Mouse (Mus musculus): ENCODE data around the gene Ccdc186. TPM values are rescaled to one million over a fixed set of nuclear protein-coding genes. Genes with fewer than 3 reads are reported as not detected.
"Not testable (repeated sequence)": the region's sequence is repeated elsewhere in the genome, so short reads cannot be mapped to it uniquely, and the experiment has no call there.

The Ccdc186 gene
- total RNA-seq, 1 experiment, result 16.3 TPM

DNA sequence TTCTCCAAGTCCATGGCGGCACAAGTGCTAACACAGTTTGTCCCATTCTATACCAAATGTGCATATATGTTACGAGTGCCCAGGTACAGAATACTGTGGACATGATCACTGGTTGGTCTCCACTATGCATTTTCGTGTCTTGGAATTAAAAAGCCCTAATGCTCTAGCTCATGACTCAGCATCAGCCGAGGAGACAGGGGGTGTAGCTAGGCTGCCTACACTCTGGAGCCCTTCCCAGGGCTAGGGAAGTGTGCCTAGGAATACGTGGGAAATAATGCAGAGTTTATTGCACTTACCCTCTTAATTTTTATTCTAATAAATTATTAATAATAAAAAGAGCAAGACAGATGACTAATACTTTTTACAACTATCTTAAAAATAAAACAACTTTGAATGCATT lies 33.0 kb downstream of the Ccdc186 start:
- TF ChIP-seq CHD2 (IDR thresholded peaks at IDR 0.05; ENCODE audit: low read depth, low read length) (no peak), ZNF384 (IDR thresholded peaks at IDR 0.05; ENCODE audit: low read depth, low read length) (no peak), ZC3H11A (IDR thresholded peaks at IDR 0.05; ENCODE audit: borderline replicate concordance, low read depth, low read length) (no peak), HCFC1 (IDR thresholded peaks at IDR 0.05; ENCODE audit: borderline replicate concordance, insufficient read depth, low read length) (no peak), MAFK (IDR thresholded peaks at IDR 0.05; ENCODE audit: insufficient read depth, low read depth, low read length) (no peak)
- no peak overlapping the region for H3K4me3 ChIP-seq (ENCODE audit: insufficient read depth in 1 of 2, low read depth in 1 of 2, low read length in 2 of 2, poor library complexity in 1 of 2, severe bottlenecking in 1 of 2)
- no peak overlapping the region for H3K27ac ChIP-seq (ENCODE audit: insufficient read depth, low read depth, low read length, poor library complexity, severe bottlenecking)
- H3K36me3 ChIP-seq (ENCODE audit: control insufficient read depth, insufficient read depth, low read length, poor library complexity, severe bottlenecking), result peaks cover 16% of the 10 kb centered on the region
- no peaks in the 10 kb centered on the region for H3K4me1 ChIP-seq (ENCODE audit: control insufficient read depth in 2 of 2, insufficient read depth in 2 of 2, low read length in 2 of 2, poor library complexity in 1 of 2)
- H3K9ac ChIP-seq (ENCODE audit: insufficient read depth, low read depth, low read length, poor library complexity, severe bottlenecking), result no peak overlapping the region
- in situ Hi-C loops (cut with MboI; ENCODE audit: low sequenced_read_pairs in 2 of 2, unreplicated experiment in 2 of 2), result no loop called here
- H3K9me3 ChIP-seq (ENCODE audit: control insufficient read depth, insufficient read depth, low read depth, low read length), result no peaks in the 10 kb centered on the region
- no peak for DNase-seq (ENCODE audit: low read depth, low spot score)

- DNase-seq (ENCODE audit: low read depth, low spot score), result no peak
- H3K36me3 ChIP-seq (ENCODE audit: control insufficient read depth, insufficient read depth, low read length, poor library complexity, severe bottlenecking), result peaks cover 10% of the 10 kb centered on the region
- no peak overlapping the region for H3K9ac ChIP-seq (ENCODE audit: insufficient read depth, low read depth, low read length, poor library complexity, severe bottlenecking)
- H3K4me1 ChIP-seq (ENCODE audit: control insufficient read depth in 2 of 2, insufficient read depth in 2 of 2, low read length in 2 of 2, poor library complexity in 1 of 2), result no peaks in the 10 kb centered on the region
- H3K27ac ChIP-seq (ENCODE audit: insufficient read depth, low read depth, low read length, poor library complexity, severe bottlenecking), result no peak overlapping the region
- H3K4me3 ChIP-seq (ENCODE audit: insufficient read depth in 1 of 2, low read depth in 1 of 2, low read length in 2 of 2, poor library complexity in 1 of 2, severe bottlenecking in 1 of 2), result no peak overlapping the region
- no peaks in the 10 kb centered on the region for H3K9me3 ChIP-seq (ENCODE audit: control insufficient read depth, insufficient read depth, low read depth, low read length)
- TF ChIP-seq HCFC1 (IDR thresholded peaks at IDR 0.05; ENCODE audit: borderline replicate concordance, insufficient read depth, low read length) (no peak), CHD2 (IDR thresholded peaks at IDR 0.05; ENCODE audit: low read depth, low read length) (no peak), MAFK (IDR thresholded peaks at IDR 0.05; ENCODE audit: insufficient read depth, low read depth, low read length) (no peak), ZC3H11A (IDR thresholded peaks at IDR 0.05; ENCODE audit: borderline replicate concordance, low read depth, low read length) (no peak), ZNF384 (IDR thresholded peaks at IDR 0.05; ENCODE audit: low read depth, low read length) (no peak)
- in situ Hi-C loops (cut with MboI; ENCODE audit: low sequenced_read_pairs in 2 of 2, unreplicated experiment in 2 of 2), result no loop called here
Measured at GRCm38 (mm10) chr19:56787911-56788310, 34.1 kb downstream of the Ccdc186 start.

- H3K27ac ChIP-seq (ENCODE audit: insufficient read depth, low read depth, low read length, poor library complexity, severe bottlenecking); H3K9ac ChIP-seq (ENCODE audit: insufficient read depth, low read depth, low read length, poor library complexity, severe bottlenecking); in situ Hi-C loops (cut with MboI; ENCODE audit: low sequenced_read_pairs in 2 of 2, unreplicated experiment in 2 of 2); H3K36me3 ChIP-seq (ENCODE audit: control insufficient read depth, insufficient read depth, low read length, poor library complexity, severe bottlenecking); DNase-seq (ENCODE audit: low read depth, low spot score); H3K4me3 ChIP-seq (ENCODE audit: insufficient read depth in 1 of 2, low read depth in 1 of 2, low read length in 2 of 2, poor library complexity in 1 of 2, severe bottlenecking in 1 of 2); H3K9me3 ChIP-seq (ENCODE audit: control insufficient read depth, insufficient read depth, low read depth, low read length): not testable (repeated sequence)
- H3K4me1 ChIP-seq (ENCODE audit: control insufficient read depth in 2 of 2, insufficient read depth in 2 of 2, low read length in 2 of 2, poor library complexity in 1 of 2), result peaks cover 4 to 15% of the 10 kb centered on the region in 2 experiments; a peak in 3 of 4 replicates
Measured at GRCm38 (mm10) chr19:56778532-56778931, 43.5 kb downstream of the Ccdc186 start.

DNA sequence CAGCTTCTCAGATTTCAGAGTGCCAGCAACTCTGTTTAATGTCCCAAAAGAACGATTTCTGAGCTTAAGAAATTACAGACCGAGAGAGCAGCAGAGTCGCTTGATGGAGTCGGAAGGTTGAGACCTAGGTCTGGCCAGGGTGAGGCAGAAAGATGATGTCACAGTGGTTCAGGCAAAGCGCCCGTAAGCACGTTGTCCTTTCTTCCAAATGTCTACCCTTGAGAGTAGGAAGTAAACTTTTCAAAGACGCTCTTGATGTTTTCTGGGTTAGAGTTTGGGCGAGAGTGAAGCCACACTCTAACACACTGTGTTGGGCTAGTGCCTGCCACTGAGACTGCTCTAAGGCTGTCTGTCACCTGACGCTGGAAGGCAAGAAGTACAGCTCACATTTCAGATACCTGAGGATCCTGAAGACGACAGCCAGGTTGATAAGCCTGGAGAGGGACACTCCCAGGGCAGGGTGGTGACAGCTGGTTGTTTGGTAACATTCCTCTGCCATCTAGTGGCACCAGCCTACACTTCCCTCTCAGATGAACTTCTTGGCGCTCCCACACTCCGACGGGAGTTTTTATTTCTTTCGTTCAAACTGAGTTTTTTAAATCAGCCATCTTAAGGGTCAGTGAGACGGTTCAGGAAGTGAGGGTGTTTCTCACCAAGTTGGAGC lies 45.1 kb downstream of the Ccdc186 start:
- no peaks in the 10 kb centered on the region for H3K9me3 ChIP-seq (ENCODE audit: control insufficient read depth, insufficient read depth, low read depth, low read length)
- no peak overlapping the region for H3K9ac ChIP-seq (ENCODE audit: insufficient read depth, low read depth, low read length, poor library complexity, severe bottlenecking)
- H3K4me3 ChIP-seq (ENCODE audit: insufficient read depth in 1 of 2, low read depth in 1 of 2, low read length in 2 of 2, poor library complexity in 1 of 2, severe bottlenecking in 1 of 2), result no peak overlapping the region
- no peak overlapping the region for H3K27ac ChIP-seq (ENCODE audit: insufficient read depth, low read depth, low read length, poor library complexity, severe bottlenecking)
- in situ Hi-C loops (cut with MboI; ENCODE audit: low sequenced_read_pairs in 2 of 2, unreplicated experiment in 2 of 2), result no loop called here
- TF ChIP-seq ZC3H11A (IDR thresholded peaks at IDR 0.05; ENCODE audit: borderline replicate concordance, low read depth, low read length) (peak; percentile 82; the same call in 1 of the 2 replicates), CHD2 (IDR thresholded peaks at IDR 0.05; ENCODE audit: low read depth, low read length) (no peak)
- H3K36me3 ChIP-seq (ENCODE audit: control insufficient read depth, insufficient read depth, low read length, poor library complexity, severe bottlenecking), result no peaks in the 10 kb centered on the region
- DNase-seq (ENCODE audit: low read depth, low spot score), result peak; percentile 25
- peaks cover 4 to 15% of the 10 kb centered on the region in 2 experiments; a peak in 3 of 4 replicates for H3K4me1 ChIP-seq (ENCODE audit: control insufficient read depth in 2 of 2, insufficient read depth in 2 of 2, low read length in 2 of 2, poor library complexity in 1 of 2)
